Mouse (Mus musculus): ENCODE results near the gene Syn3.

The Syn3 gene

DNA sequence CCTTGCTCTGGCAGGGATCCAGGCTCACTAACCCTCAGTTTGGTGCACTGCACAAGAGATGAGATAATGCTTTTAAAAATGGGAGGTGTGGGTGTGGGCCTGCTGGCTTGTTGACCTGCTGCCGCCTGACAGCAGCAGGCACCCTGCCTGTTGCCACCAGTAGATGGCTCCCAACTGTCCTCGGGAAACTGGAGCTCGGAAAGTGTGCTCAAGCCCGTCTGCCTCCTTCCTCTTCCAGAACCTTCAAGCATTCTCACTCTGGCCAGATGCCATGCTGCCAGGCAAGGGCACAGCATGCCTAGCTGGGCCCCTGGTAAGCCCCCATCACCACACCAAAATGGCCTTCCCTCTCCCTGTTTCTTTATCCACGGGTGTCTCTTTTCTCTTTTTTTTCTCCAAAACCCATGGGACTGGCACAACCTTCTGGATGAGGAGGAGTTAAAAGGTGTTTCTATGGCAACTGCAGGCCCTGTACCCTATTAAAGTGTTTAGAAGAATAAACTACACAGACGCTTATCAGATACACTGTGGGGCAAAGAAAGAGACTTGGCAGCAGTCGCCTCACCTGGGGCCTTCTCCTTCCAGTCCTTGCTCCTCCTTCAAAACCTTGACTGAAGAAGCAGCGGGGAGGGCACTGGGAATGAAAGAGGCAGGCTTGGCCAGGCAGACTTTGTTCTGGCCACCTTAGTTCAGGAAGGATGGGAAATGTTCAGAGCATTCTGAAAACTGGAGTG, 195.8 kb downstream of the Syn3 start:
- DNase-seq: peak; percentile 77

GRCm38 (mm10) chr10:86302318-86302648, 196.4 kb downstream of the Syn3 start:
- DNase-seq: no peak

- no peak for DNase-seq
Observed at GRCm38 (mm10) chr10:86301593-86302317, 196.9 kb downstream of the Syn3 start.

DNA sequence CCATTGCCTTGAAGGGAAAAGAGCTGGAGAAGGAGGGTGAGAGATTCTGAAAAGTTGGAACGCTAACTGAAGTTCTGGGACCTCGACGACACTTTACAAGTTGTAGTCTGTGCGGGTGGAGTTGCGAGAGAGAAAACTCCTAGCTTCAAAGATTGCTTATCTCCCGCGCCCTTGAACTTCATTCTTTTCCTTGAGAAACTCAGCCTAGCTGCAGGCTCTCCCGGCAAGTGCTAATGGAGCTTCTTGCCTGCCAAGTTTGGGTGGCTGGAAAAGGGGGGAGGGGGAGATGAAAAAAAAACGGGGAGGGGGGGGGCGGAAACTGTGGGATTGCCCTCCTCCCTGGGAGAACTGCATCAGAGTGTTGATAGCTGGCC, 197.6 kb downstream of the Syn3 start:
- no peak for DNase-seq

DNA sequence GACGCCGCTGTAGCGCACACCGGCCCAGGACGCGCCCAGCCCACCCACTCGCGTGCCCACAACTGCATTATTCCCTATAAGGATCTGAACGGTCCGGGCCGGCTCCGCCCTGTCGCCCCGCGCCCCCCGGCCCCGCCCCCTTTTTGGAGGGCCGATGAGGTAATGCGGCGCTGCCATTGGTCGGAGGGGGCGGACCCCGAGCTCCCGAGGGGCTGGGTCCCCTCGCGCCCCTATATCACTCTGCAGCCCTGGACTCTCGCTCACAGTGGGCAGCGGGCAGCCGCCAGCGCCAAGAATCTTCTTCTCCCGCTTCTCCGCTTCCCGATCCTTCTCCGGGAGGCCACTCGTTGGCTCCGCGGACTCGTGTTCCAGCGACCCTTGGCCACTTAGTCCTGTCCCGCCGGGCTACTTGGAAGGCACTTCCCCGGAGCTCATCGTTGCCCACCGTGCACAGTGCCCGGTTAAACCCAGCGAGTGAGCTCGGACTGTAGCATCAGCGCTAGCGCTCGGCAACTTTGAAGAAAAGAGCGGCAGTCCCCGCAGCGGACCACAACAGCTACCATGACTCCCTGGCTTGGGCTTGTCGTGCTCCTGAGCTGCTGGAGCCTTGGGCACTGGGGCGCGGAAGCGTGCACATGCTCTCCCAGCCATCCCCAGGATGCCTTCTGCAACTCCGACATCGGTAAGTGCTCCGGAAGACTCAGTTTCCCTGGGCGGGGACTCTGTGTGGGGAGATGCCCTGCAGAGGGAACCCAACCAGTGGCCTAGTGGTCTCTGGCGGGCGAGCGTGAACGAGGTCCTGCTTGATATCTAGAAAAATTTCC, 198.2 kb downstream of the Syn3 start, which contains the start of gene Timp3:
TSS of gene Timp3 (plus strand) at position 80 of the 824 bp plus-strand sequence.
- peak; percentile 47 for DNase-seq

- DNase-seq: no peak
Observed at GRCm38 (mm10) chr10:86299795-86300194, 198.9 kb downstream of the Syn3 start.

DNA sequence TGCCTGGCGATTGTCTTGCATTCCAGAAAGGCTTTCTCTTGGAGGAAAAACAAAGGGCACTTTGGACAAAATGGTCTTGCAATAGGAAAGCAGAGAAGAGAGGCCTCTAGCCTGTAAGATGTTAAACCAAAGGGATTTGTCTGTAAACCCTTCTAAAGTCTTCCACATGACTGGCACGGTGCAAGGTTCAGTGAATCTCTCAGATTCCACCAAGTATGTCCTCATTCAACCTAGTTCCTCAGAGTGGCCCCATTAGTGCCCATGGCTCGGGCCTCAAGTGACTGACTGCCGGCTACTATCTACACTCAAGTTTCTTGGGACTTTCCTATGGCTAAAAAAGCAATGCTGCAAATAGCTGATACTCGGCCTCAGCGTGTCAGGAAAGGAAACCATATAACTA, 200.4 kb downstream of the Syn3 start:
- DNase-seq: no peak

DNA sequence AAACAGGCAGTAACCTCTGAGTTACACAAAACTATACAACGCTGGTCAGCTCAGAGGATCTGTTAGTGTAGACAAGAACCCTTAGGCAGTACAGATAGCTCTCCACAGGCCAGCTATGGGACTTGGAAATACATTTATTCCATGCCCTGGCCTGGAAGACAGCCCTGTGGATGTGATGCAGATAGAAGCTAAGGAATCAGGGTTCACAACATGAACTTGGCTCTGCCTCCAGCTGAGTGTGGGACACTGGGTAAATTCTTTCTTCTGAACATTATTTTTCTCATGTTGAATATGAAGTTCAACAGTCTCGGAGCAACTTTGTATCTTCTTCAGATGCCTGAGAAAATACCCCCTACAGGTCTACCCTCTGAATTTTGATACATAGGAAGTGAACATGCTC, 201.4 kb downstream of the Syn3 start:
- DNase-seq: no peak

GRCm38 (mm10) chr10:86296111-86296510, 202.6 kb downstream of the Syn3 start:
- DNase-seq: peak; percentile 69

- no peak for DNase-seq
Observed at GRCm38 (mm10) chr10:86295454-86296098, 203.1 kb downstream of the Syn3 start.

GRCm38 (mm10) chr10:86294599-86295365, 203.9 kb downstream of the Syn3 start:
- no peak for DNase-seq

DNA sequence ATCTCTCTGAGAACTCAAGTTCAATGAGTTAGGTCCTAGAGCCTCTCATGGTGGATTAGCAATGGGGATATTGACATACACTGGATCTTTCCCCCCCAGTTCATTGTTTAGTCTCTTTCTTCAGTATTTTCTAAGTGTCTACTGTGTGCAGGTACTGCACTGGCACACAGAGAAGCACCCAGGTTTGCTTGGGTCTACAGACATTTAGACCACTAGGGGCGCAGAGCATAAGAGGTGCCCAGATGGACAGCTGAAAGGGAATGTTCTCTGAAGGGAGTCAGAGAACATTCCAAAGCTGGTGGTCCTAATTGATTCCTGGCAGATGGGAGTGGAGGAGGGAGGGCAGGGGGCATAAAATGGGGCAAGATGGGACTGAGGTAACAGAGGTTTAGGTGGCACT, 204.8 kb downstream of the Syn3 start:
- DNase-seq: no peak

GRCm38 (mm10) chr10:86290109-86290771, 208.5 kb downstream of the Syn3 start:
- no peak for DNase-seq

DNA sequence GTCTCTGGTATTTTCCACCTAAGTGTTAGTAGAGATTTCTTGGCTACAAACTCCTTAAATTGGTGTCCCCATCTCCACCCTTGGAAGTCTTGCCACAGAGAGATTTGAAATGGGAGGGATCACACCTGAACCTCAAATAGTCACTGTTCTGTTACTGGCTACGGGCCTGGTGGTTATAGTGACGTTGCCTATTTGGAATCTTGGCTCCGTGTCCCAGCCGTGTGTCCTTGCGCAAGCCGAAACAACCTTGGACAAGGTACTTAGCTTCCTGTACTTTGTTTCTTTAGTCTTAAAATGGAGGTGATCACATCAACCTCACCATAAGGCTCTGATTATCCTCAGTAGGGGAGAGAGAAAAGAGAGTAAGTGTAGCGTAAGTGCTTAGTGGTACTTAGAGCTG, 212.2 kb downstream of the Syn3 start:
- no peak for DNase-seq

GRCm38 (mm10) chr10:86281238-86281637, 217.5 kb downstream of the Syn3 start:
- DNase-seq: no peak

- DNase-seq: peak; percentile 21
Observed at GRCm38 (mm10) chr10:86279579-86280168, 219.0 kb downstream of the Syn3 start.

DNA sequence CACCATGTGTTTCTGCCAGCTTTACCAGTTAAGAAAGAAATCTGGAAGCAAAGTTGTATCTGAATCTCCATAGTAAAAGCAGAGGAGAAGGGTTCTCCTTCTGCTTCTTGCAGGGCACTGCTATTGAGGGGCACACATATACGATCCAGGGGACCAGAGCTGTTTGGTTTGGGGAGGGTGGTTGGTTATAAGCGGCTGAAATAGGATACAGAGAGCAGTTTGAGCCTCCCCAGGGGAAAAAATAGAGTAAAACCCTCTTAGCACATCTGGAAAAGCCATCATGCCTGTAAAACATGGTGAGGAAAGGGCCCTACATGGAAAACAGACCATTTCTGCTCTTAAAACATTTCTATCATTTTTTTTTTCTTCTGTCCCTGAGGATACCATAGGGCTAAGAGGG, 220.2 kb downstream of the Syn3 start:
- DNase-seq: no peak

GRCm38 (mm10) chr10:86277327-86277726, 221.4 kb downstream of the Syn3 start:
- no peak for DNase-seq

DNA sequence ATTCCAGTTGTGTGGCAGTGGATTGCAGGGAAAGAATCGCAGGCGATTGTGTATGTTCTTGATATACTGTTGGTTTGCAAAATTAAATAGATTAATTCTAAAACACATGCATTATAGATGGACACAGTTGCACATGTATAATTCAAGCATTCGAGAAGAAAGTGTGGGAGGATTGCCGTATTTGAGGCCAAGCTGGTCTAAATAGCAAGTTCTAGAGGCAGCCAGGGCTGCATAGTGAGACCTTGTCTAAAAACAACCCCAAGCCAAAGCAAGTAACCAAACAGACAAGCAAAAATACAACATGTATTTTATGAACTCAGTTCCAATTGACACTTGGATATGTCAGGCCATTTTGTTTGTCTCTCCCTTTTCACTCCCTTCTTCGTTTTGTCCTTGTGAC, 223.1 kb downstream of the Syn3 start:
- DNase-seq: no peak

DNA sequence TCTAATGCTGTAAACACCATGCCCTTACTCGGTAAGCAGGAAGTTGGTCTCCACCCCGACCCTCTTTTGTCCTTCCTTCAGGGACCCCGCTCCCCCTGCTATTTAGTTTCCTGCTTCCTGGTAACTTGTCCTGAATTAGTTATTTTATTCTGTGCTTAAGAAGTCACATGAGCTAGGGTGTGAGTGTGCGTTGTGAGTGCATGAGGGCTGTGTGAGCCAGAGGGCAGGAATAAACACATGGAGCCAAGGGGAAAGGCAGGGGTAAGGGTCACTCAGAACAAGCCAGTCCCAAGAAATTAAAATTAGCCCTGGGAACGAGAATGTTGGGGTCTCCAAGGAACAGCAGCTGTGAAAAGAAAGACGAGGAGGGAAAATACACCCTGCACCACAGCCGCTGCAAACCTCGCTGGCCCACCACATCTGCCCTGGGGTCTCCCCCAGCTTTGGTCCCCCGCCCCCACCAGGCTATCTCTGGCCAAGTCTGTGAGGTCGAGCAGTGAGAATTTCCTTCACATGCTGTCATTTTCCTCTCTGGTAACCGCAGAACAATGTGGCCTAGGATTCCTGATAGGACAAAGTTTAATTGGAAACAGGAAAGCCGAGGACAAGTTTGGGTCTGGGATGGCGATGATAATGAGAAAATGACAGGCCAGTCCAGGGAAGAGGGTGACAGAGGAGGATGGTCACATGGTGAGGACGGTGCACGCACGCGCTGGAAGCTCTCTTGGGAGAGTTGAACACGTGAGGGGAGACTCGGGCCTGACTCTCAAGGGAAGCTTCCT, 225.1 kb downstream of the Syn3 start:
- no peak for DNase-seq

DNA sequence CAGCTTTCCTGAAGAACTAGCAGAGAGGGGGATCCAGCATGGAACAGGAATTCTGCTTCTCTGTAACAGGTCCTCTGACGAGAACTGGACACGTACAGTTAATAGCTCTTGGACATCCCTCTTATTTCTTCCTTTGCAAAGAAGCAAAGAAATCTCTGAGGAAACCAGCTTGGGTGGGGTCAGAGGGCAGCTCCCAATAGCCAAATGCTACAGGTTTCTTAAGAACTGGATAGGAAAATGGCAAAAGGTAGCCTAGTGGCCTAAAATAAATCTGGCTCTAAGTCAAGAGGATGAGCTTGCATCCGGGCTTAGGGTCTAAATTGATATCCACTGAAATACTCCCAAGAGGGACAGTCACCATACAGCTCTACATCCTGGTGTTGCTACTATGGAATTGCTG, 225.9 kb downstream of the Syn3 start:
- no peak for DNase-seq

Data from layer of hippocampus, adult 9-11 months (tissue).